Mouse (Mus musculus): ENCODE measurements at regions not wholly inside any gene's neighbourhood (a gene's known extent, or its start where the extent isn't known, plus 50 kb on each side); places are given as distances from the start of the nearest gene placed in this dataset.

GRCm38 (mm10) chr3:11323101-11323500, 987.6 kb upstream of the Gm38303 start:
- no peak overlapping the region for H3K4me3 ChIP-seq (ENCODE audit: control insufficient read depth in 1 of 2, insufficient read depth in 1 of 2, low read depth in 2 of 2, low read length in 2 of 2)
- no peak overlapping the region for H3K27ac ChIP-seq (ENCODE audit: control insufficient read depth, low read depth, low read length)
- H3K4me1 ChIP-seq (ENCODE audit: control insufficient read depth in 1 of 2, insufficient read depth in 2 of 2, low read length in 2 of 2), result no peaks in the 10 kb centered on the region
- DNase-seq (ENCODE audit: low read depth, low spot score), result no peak
- H3K9me3 ChIP-seq (replicated peaks; ENCODE audit: insufficient read depth, low read length), result no peaks in the 10 kb centered on the region
- TF ChIP-seq POLR2A (IDR thresholded peaks at IDR 0.05; ENCODE audit: control insufficient read depth in 1 of 2, insufficient read depth in 1 of 2, low read depth in 1 of 2, low read length in 2 of 2, poor library complexity in 1 of 2), result no peak
- H3K27me3 ChIP-seq (ENCODE audit: control insufficient read depth in 1 of 2, insufficient read depth in 2 of 2, low read length in 2 of 2), result no peaks in the 10 kb centered on the region
- no peaks in the 10 kb centered on the region for H3K36me3 ChIP-seq (ENCODE audit: control insufficient read depth in 1 of 2, insufficient read depth in 2 of 2, low read length in 2 of 2)
- no peak overlapping the region for H3K9ac ChIP-seq (ENCODE audit: control insufficient read depth, low read depth, low read length, poor library complexity, severe bottlenecking)
- no peaks in the 10 kb centered on the region for H3K79me2 ChIP-seq (ENCODE audit: control insufficient read depth, insufficient read depth, low read length, poor library complexity)

DNA sequence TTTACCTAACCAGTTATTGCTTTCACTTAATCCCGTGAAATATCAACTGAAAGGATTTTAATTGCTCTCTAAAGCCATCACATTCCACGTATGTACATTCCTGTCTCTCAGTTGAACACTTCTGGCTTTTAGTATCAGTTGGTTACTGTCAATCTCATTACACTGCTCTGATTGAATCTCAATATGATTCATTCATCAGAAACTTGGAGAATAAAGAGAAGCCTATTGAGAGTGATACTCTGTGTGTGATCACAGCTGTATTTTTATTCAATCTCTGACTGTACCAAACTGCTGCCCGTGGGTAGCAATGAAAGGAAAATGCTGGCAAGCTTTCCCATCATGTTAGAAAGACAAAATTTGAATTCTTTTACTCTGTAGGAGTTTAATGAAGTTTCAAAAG, 957.5 kb upstream of the Gm38303 start:
- Histone ChIP-seq H3K27me3 (ENCODE audit: control insufficient read depth in 1 of 2, insufficient read depth in 2 of 2, low read length in 2 of 2) (no peaks in the 10 kb centered on the region), H3K36me3 (ENCODE audit: control insufficient read depth in 1 of 2, insufficient read depth in 2 of 2, low read length in 2 of 2) (no peaks in the 10 kb centered on the region), H3K9me3 (replicated peaks; ENCODE audit: insufficient read depth, low read length) (no peaks in the 10 kb centered on the region), H3K9ac (ENCODE audit: control insufficient read depth, low read depth, low read length, poor library complexity, severe bottlenecking) (no peak overlapping the region), H3K79me2 (ENCODE audit: control insufficient read depth, insufficient read depth, low read length, poor library complexity) (no peaks in the 10 kb centered on the region), H3K4me3 (ENCODE audit: control insufficient read depth in 1 of 2, insufficient read depth in 1 of 2, low read depth in 2 of 2, low read length in 2 of 2) (no peak overlapping the region), H3K4me1 (ENCODE audit: control insufficient read depth in 1 of 2, insufficient read depth in 2 of 2, low read length in 2 of 2) (no peaks in the 10 kb centered on the region), H3K27ac (ENCODE audit: control insufficient read depth, low read depth, low read length) (no peak overlapping the region)
- no peak for DNase-seq (ENCODE audit: low read depth, low spot score)
- TF ChIP-seq E2F4 (IDR thresholded peaks at IDR 0.05; ENCODE audit: borderline replicate concordance, low read depth, low read length), result no peak
- TF ChIP-seq RCOR1 (IDR thresholded peaks at IDR 0.05; ENCODE audit: low read depth, low read length), result no peak
- TF ChIP-seq CHD2 (IDR thresholded peaks at IDR 0.05; ENCODE audit: low read length), result no peak
- TF ChIP-seq NELFE (IDR thresholded peaks at IDR 0.05; ENCODE audit: low read depth, low read length), result no peak
- TF ChIP-seq ELF1 (IDR thresholded peaks at IDR 0.05; ENCODE audit: low read depth, low read length), result no peak
- TF ChIP-seq EP300 (IDR thresholded peaks at IDR 0.05; ENCODE audit: low read depth in 1 of 2, low read length in 2 of 2), result no peak
- no peak for TF ChIP-seq MAFK (IDR thresholded peaks at IDR 0.05; ENCODE audit: borderline replicate concordance, low read depth, low read length)

DNA sequence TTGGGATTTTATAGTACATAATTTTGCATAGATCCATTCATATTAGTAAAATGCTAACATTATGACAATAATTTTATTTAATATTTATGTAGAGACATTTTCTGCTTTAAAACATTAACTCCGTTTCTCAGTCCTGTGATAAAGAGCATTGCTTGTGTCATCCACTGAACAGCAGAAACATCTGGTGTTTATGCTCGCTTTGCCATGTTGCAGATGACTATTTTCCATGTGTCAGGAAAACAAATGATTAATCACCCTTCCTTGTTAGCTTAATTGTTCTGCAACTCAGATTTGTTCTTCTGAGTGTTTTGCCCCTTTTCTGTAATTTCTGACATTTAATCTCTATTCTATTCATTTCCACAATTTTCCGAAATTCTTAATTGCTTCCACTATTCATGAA, 925.6 kb upstream of the Gm38303 start:
- Histone ChIP-seq H3K79me2 (ENCODE audit: control insufficient read depth, insufficient read depth, low read length, poor library complexity) (no peaks in the 10 kb centered on the region), H3K4me3 (ENCODE audit: control insufficient read depth in 1 of 2, insufficient read depth in 1 of 2, low read depth in 2 of 2, low read length in 2 of 2) (no peak overlapping the region), H3K9me3 (replicated peaks; ENCODE audit: insufficient read depth, low read length) (no peaks in the 10 kb centered on the region), H3K36me3 (ENCODE audit: control insufficient read depth in 1 of 2, insufficient read depth in 2 of 2, low read length in 2 of 2) (no peaks in the 10 kb centered on the region), H3K9ac (ENCODE audit: control insufficient read depth, low read depth, low read length, poor library complexity, severe bottlenecking) (no peak overlapping the region), H3K27me3 (ENCODE audit: control insufficient read depth in 1 of 2, insufficient read depth in 2 of 2, low read length in 2 of 2) (no peaks in the 10 kb centered on the region), H3K27ac (ENCODE audit: control insufficient read depth, low read depth, low read length) (no peak overlapping the region), H3K4me1 (ENCODE audit: control insufficient read depth in 1 of 2, insufficient read depth in 2 of 2, low read length in 2 of 2) (no peaks in the 10 kb centered on the region)
- TF ChIP-seq MYC (IDR thresholded peaks at IDR 0.05; ENCODE audit: low read depth, low read length), result no peak
- TF ChIP-seq EP300 (IDR thresholded peaks at IDR 0.05; ENCODE audit: low read depth in 1 of 2, low read length in 2 of 2), result no peak
- TF ChIP-seq ELF1 (IDR thresholded peaks at IDR 0.05; ENCODE audit: low read depth, low read length), result no peak
- TF ChIP-seq HCFC1 (IDR thresholded peaks at IDR 0.05; ENCODE audit: low read depth, low read length), result no peak
- no peak for TF ChIP-seq E2F4 (IDR thresholded peaks at IDR 0.05; ENCODE audit: borderline replicate concordance, low read depth, low read length)
- no peak for TF ChIP-seq RCOR1 (IDR thresholded peaks at IDR 0.05; ENCODE audit: low read depth, low read length)
- TF ChIP-seq NRF1 (IDR thresholded peaks at IDR 0.05; ENCODE audit: insufficient read depth, low read depth, low read length, poor library complexity, severe bottlenecking), result no peak
- TF ChIP-seq MEF2A (IDR thresholded peaks at IDR 0.05; ENCODE audit: extremely low read depth, insufficient replicate concordance, low read depth, low read length, poor library complexity, severe bottlenecking), result no peak
- TF ChIP-seq POLR2A (IDR thresholded peaks at IDR 0.05; ENCODE audit: control insufficient read depth in 1 of 2, insufficient read depth in 1 of 2, low read depth in 1 of 2, low read length in 2 of 2, poor library complexity in 1 of 2), result no peak
- no peak for TF ChIP-seq KAT2A (conservative IDR thresholded peaks at IDR 0.05; ENCODE audit: low read depth, low read length)
- no peak for TF ChIP-seq UBTF (IDR thresholded peaks at IDR 0.05; ENCODE audit: borderline replicate concordance, insufficient read depth, low read depth, low read length)
- no peak for TF ChIP-seq USF1 (IDR thresholded peaks at IDR 0.05; ENCODE audit: low read depth, low read length)
- TF ChIP-seq GABPA (IDR thresholded peaks at IDR 0.05; ENCODE audit: low read depth, low read length), result no peak
- no peak for DNase-seq (ENCODE audit: low read depth, low spot score)

All from MEL (cell line).